Mouse (Mus musculus): ENCODE measurements around the gene Ifi47.

GRCm38 (mm10) chr11:49107650-49108537 lies 31.5 kb downstream of the Ifi47 start:
- TF ChIP-seq SMC3 (IDR thresholded peaks at IDR 0.05; ENCODE audit: low read depth, low read length) (no peak), POLR2A (IDR thresholded peaks at IDR 0.05; ENCODE audit: low read depth, low read length) (no peak), CTCF (conservative IDR thresholded peaks at IDR 0.05 in 1 of 2, IDR thresholded peaks at IDR 0.05 in 1 of 2; ENCODE audit: low read depth in 2 of 2, low read length in 2 of 2) (no peak), MYC (IDR thresholded peaks at IDR 0.05; ENCODE audit: low read depth, low read length) (no peak), CHD2 (IDR thresholded peaks at IDR 0.05; ENCODE audit: low read length) (no peak), ZKSCAN1 (IDR thresholded peaks at IDR 0.05; ENCODE audit: borderline replicate concordance, low read depth, low read length) (no peak), CHD1 (IDR thresholded peaks at IDR 0.05; ENCODE audit: low read depth, low read length) (no peak), MAFK (IDR thresholded peaks at IDR 0.05; ENCODE audit: insufficient replicate concordance, low read length) (no peak), RAD21 (IDR thresholded peaks at IDR 0.05; ENCODE audit: low read depth, low read length) (no peak)

All from CH12.LX (cell line).